Mouse (Mus musculus) kidney, adult 9 months (tissue): ENCODE data around the gene Srp72.

Experiments
- DNase-seq: peaks from one replicate; pipeline ENCODE4 v3.0.0; 2022

Gene Srp72

GRCm38 (mm10) chr5:76974554-76975285 is at the start of gene Srp72:
Srp72 (plus strand) TSS chr5:76974683.
- DNase-seq, result peak; percentile 76

- peak; percentile 86 for DNase-seq
Measured at GRCm38 (mm10) chr5:76928124-76928832, 46.2 kb upstream of the Srp72 start.

GRCm38 (mm10) chr5:76929180-76929877 is 45.2 kb upstream of the Srp72 start:
- peak; percentile 60 for DNase-seq

GRCm38 (mm10) chr5:76939717-76940116 is 34.8 kb upstream of the Srp72 start:
- DNase-seq, result no peak

GRCm38 (mm10) chr5:76941975-76942374 is 32.5 kb upstream of the Srp72 start:
- DNase-seq, result no peak

- DNase-seq, result peak; percentile 88
Measured at GRCm38 (mm10) chr5:76942505-76942904, 32.0 kb upstream of the Srp72 start.

- peak; percentile 53 for DNase-seq
Measured at GRCm38 (mm10) chr5:76944965-76945677, 29.4 kb upstream of the Srp72 start.

- no peak for DNase-seq
Measured at GRCm38 (mm10) chr5:76945678-76946033, 28.8 kb upstream of the Srp72 start.

GRCm38 (mm10) chr5:76947142-76947541 is 27.3 kb upstream of the Srp72 start:
- DNase-seq, result no peak

- DNase-seq, result no peak
Measured at GRCm38 (mm10) chr5:76947758-76948157, 26.7 kb upstream of the Srp72 start.

- DNase-seq, result peak; percentile 42
Measured at GRCm38 (mm10) chr5:76950343-76951105, 24.0 kb upstream of the Srp72 start.

GRCm38 (mm10) chr5:76951106-76952027 is 23.1 kb upstream of the Srp72 start, which contains the start of the genes Paics and Ppat:
Paics (plus strand) TSS chr5:76951307.
Ppat (minus strand) TSS chr5:76951578.
- DNase-seq, result peak; percentile 99

- DNase-seq, result no peak
Measured at GRCm38 (mm10) chr5:76952112-76953040, 22.1 kb upstream of the Srp72 start.

- no peak for DNase-seq
Measured at GRCm38 (mm10) chr5:76953794-76954193, 20.7 kb upstream of the Srp72 start.

GRCm38 (mm10) chr5:76954271-76954900 is 20.1 kb upstream of the Srp72 start:
- no peak for DNase-seq

GRCm38 (mm10) chr5:76955474-76955873 is 19.0 kb upstream of the Srp72 start:
- no peak for DNase-seq

- no peak for DNase-seq
Measured at GRCm38 (mm10) chr5:76957954-76958353, 16.5 kb upstream of the Srp72 start.

- peak; percentile 58 for DNase-seq
Measured at GRCm38 (mm10) chr5:76959587-76959986, 14.9 kb upstream of the Srp72 start.

- no peak for DNase-seq
Measured at GRCm38 (mm10) chr5:76962545-76962944, 11.9 kb upstream of the Srp72 start.
